Mouse (Mus musculus): ENCODE data around the gene Fmo2. TPM values are rescaled to one million over a fixed set of nuclear protein-coding genes. Genes with fewer than 3 reads are reported as not detected.
A peak's percentile ranks its signal among the peaks of the same experiment; 100 is the strongest.

Fmo2 gene
- polyA plus RNA-seq, 1 experiment: 2.0 TPM

DNA sequence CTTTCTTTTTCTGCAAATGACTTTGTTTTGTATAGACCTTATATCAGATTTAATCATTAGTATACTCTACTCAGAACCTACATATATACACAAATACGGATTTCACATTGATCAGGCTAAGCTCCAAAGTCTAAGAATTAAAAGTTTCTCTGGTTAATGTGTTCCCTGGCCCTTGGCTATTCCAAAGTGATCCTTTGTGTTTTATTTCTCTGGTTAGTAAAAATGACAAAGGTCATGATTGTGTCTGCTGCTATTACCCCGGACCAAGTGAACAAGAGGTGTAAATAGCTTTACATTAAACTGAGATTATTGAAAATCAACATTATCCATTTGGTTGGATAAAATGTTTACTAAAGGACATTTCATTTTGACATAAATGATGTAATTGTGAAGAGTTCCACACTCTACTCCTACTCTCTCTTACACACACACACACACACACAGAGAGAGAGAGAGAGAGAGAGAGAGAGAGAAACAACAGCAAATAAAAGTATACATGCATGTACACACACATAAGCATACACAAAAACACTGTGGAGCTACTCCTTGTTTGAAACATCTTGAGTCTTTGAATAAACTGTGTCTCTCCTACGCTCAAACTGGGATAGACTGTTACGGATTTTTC is 16.5 kb upstream of the Fmo2 start:
- Histone ChIP-seq H3K27ac (ENCODE audit: insufficient read depth, low read length) (no peak overlapping the region), H3K4me3 (replicated peaks; ENCODE audit: insufficient read depth, low read depth, low read length) (no peak overlapping the region), H3K4me1 (ENCODE audit: control insufficient read depth, insufficient read depth, low read length) (no peaks in the 10 kb centered on the region), H3K27me3 (ENCODE audit: control insufficient read depth, insufficient read depth, low read length) (no peaks in the 10 kb centered on the region)
- no peak for DNase-seq
- no peak for TF ChIP-seq CTCF (IDR thresholded peaks at IDR 0.05; ENCODE audit: borderline replicate concordance, insufficient read depth, low read depth, low read length)
- WGBS: 90% methylated on average over 4 of the region's 4 CpGs

DNA sequence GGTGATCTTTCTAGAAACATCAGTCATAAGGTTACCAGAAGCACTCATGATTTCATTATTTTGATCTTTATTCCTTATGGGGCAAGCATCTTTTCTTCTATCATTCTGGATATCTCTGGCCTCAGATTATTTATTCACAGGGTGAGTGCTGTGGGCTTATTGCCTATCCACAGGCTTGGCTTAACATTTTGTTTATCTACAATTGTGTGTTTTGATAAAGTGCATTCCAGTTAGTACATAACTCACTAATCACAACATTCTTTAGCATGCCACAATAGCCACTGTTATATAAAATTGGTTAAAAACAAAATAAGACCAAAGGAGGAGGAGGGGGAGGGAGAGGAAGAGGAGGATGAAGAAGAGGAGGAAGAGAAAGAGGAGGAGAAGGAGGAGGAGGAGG is 13.6 kb upstream of the Fmo2 start:
- no peaks in the 10 kb centered on the region for H3K27me3 ChIP-seq (ENCODE audit: control insufficient read depth, insufficient read depth, low read length)
- no peak overlapping the region for H3K4me3 ChIP-seq (replicated peaks; ENCODE audit: insufficient read depth, low read depth, low read length)
- no peak overlapping the region for H3K27ac ChIP-seq (ENCODE audit: insufficient read depth, low read length)
- no peaks in the 10 kb centered on the region for H3K4me1 ChIP-seq (ENCODE audit: control insufficient read depth, insufficient read depth, low read length)
- DNase-seq: no peak
- TF ChIP-seq POLR2A (IDR thresholded peaks at IDR 0.05; ENCODE audit: borderline replicate concordance, insufficient read depth, low read length) (no peak), CTCF (IDR thresholded peaks at IDR 0.05; ENCODE audit: borderline replicate concordance, insufficient read depth, low read depth, low read length) (no peak)

DNA sequence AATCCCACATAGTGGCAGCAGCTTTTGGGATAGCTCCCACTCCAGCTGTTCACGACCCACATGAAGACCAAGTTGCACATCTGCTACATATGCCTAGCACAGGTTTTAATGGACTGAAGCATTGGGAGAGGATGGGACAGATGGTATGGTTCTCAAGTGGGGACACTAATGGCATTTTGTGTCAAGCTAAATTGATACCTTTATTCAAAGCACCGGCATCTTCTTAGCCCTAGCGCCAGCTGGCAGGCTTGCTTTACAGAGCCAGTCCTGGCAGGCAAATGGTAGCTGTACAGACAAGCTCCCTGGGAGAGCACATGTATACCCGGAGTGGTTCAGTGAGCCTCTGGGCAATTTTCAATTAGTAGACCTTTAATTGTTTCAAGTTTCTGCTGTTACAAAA is 3.4 kb upstream of the Fmo2 start:
- 24% methylated on average over 4 of the region's 4 CpGs for WGBS
- Histone ChIP-seq H3K4me3 (replicated peaks; ENCODE audit: insufficient read depth, low read depth, low read length) (no peak overlapping the region), H3K27me3 (ENCODE audit: control insufficient read depth, insufficient read depth, low read length) (no peaks in the 10 kb centered on the region), H3K4me1 (ENCODE audit: control insufficient read depth, insufficient read depth, low read length) (no peaks in the 10 kb centered on the region), H3K27ac (ENCODE audit: insufficient read depth, low read length) (no peak overlapping the region)
- DNase-seq: no peak
- TF ChIP-seq CTCF (IDR thresholded peaks at IDR 0.05; ENCODE audit: borderline replicate concordance, insufficient read depth, low read depth, low read length): no peak
- TF ChIP-seq POLR2A (IDR thresholded peaks at IDR 0.05; ENCODE audit: borderline replicate concordance, insufficient read depth, low read length): no peak

DNA sequence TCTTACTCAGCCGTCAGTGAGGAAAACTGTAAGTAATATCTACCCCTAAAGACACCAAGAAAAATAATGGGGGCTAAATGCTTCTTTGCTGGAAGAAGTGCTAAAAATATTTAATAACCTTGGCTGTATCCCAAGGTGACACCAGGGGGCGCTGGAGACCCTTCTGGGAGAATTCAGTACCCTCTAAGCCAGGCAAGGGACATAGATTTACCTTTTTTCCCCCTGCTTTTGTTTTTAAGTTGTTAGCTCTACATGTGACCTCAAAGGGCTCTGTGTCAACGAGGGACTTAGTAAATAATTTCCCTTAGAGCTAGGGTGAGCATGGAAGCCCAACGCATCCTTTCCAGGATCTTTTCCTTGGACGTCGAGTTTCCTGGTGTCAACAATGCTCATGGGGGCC is 2.6 kb downstream of the Fmo2 start:
- H3K27ac ChIP-seq (ENCODE audit: insufficient read depth, low read length): no peak overlapping the region
- H3K27me3 ChIP-seq (ENCODE audit: control insufficient read depth, insufficient read depth, low read length): no peaks in the 10 kb centered on the region
- WGBS: 48% methylated on average over 6 of the region's 6 CpGs
- H3K4me3 ChIP-seq (replicated peaks; ENCODE audit: insufficient read depth, low read depth, low read length): no peak overlapping the region
- TF ChIP-seq POLR2A (IDR thresholded peaks at IDR 0.05; ENCODE audit: borderline replicate concordance, insufficient read depth, low read length) (no peak), CTCF (IDR thresholded peaks at IDR 0.05; ENCODE audit: borderline replicate concordance, insufficient read depth, low read depth, low read length) (peak; percentile 33; the same call in 1 of the 2 replicates)
- DNase-seq: peak in 1 of 2 experiments; percentile 19
- H3K4me1 ChIP-seq (ENCODE audit: control insufficient read depth, insufficient read depth, low read length): no peaks in the 10 kb centered on the region

DNA sequence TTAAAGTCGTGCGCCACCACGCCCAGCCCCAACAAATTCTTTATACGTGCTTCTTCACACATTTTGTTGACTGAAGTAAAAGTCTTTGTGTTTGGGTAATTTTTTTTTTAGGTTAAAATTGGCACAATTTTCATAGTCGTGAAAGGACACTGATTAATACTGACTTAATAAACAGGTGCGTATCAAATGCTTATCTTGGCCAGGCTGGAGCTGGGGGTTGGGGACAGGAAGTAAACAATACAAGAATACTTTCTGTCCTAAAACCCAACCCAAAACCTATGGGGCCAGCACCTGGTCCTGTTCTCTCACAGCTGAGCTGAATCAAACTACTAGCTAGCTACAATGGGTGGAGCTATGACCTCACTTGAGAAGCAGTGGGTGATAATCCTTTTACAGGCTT is 5.5 kb downstream of the Fmo2 start:
- WGBS: 90% methylated on average over 6 of the region's 6 CpGs
- Histone ChIP-seq H3K27ac (ENCODE audit: insufficient read depth, low read length) (no peak overlapping the region), H3K4me1 (ENCODE audit: control insufficient read depth, insufficient read depth, low read length) (no peaks in the 10 kb centered on the region), H3K27me3 (ENCODE audit: control insufficient read depth, insufficient read depth, low read length) (no peaks in the 10 kb centered on the region), H3K4me3 (replicated peaks; ENCODE audit: insufficient read depth, low read depth, low read length) (no peak overlapping the region)
- TF ChIP-seq POLR2A (IDR thresholded peaks at IDR 0.05; ENCODE audit: borderline replicate concordance, insufficient read depth, low read length) (no peak), CTCF (IDR thresholded peaks at IDR 0.05; ENCODE audit: borderline replicate concordance, insufficient read depth, low read depth, low read length) (no peak)
- DNase-seq: no peak

DNA sequence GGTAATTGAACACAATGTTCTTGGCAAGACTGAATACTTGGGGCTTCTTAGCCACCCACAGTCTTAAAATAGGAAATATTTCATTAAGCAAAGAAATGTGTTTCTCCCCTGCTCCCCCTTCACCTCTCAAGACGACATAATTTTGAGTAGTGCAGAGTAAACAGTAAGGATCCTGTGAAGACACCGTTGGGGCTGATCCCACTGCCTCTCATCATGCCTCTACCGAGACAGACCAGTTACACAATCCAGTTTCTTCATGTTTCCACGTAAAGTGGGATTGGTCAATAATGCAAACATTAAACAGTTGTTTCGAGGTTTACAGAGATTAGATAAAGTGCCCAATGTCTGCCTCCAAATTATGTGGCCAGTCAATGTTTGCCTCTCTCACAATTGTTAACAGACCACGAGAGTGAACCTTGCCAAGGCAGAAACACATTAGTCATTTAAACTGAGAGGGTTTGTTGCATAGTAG is 6.5 kb downstream of the Fmo2 start:
- TF ChIP-seq CTCF (IDR thresholded peaks at IDR 0.05; ENCODE audit: borderline replicate concordance, insufficient read depth, low read depth, low read length): no peak
- TF ChIP-seq POLR2A (IDR thresholded peaks at IDR 0.05; ENCODE audit: borderline replicate concordance, insufficient read depth, low read length): no peak
- Histone ChIP-seq H3K4me1 (ENCODE audit: control insufficient read depth, insufficient read depth, low read length) (no peaks in the 10 kb centered on the region), H3K27me3 (ENCODE audit: control insufficient read depth, insufficient read depth, low read length) (no peaks in the 10 kb centered on the region), H3K4me3 (replicated peaks; ENCODE audit: insufficient read depth, low read depth, low read length) (no peak overlapping the region), H3K27ac (ENCODE audit: insufficient read depth, low read length) (no peak overlapping the region)
- no peak for DNase-seq
- WGBS: 80% methylated on average over 6 of the region's 6 CpGs

DNA sequence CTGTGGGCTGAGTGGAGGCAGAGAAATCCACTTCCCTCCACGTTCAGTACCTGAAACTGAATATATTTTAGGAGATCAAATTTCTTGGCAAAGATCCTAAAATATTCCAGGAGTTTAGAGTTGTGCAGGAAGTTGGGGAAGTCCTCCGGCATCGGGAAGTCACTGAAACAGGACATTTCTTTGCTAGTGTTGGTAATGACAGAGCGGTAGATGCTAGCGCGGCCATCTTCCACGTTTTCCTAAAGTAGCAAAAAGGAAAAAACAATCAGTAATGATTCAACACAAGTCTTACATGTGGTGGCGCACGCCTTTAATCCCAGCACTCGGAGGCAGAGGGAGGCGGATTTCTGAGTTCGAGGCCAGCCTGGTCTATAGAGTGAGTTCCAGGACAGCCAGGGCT is 9.9 kb downstream of the Fmo2 start:
- no peaks in the 10 kb centered on the region for H3K4me1 ChIP-seq (ENCODE audit: control insufficient read depth, insufficient read depth, low read length)
- no peaks in the 10 kb centered on the region for H3K27me3 ChIP-seq (ENCODE audit: control insufficient read depth, insufficient read depth, low read length)
- WGBS: 91% methylated on average over 12 of the region's 12 CpGs
- TF ChIP-seq CTCF (IDR thresholded peaks at IDR 0.05; ENCODE audit: borderline replicate concordance, insufficient read depth, low read depth, low read length) (no peak), POLR2A (IDR thresholded peaks at IDR 0.05; ENCODE audit: borderline replicate concordance, insufficient read depth, low read length) (no peak)
- DNase-seq: no peak
- H3K4me3 ChIP-seq (replicated peaks; ENCODE audit: insufficient read depth, low read depth, low read length): no peak overlapping the region
- no peak overlapping the region for H3K27ac ChIP-seq (ENCODE audit: insufficient read depth, low read length)

DNA sequence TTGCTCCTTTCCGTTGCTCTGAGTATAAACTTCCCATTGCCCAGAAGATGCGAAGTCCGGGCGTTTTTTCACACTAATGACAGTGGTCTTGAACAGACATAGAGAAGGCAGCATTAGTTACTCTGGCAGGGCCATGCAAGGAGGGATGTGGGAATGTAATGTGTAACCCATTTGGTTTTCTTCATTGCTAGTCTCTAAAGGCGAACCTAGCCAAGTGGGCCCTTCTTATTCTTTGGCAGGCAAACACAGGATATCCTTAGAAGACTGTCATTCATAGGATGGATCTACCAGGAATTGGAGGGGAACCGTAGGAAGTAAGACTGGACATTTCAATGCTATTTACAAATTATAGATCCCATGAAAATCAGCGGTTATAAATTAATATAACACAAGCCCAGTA is 10.9 kb downstream of the Fmo2 start:
- WGBS: 93% methylated on average over 7 of the region's 7 CpGs
- TF ChIP-seq POLR2A (IDR thresholded peaks at IDR 0.05; ENCODE audit: borderline replicate concordance, insufficient read depth, low read length): no peak
- no peak for TF ChIP-seq CTCF (IDR thresholded peaks at IDR 0.05; ENCODE audit: borderline replicate concordance, insufficient read depth, low read depth, low read length)
- Histone ChIP-seq H3K4me3 (replicated peaks; ENCODE audit: insufficient read depth, low read depth, low read length) (no peak overlapping the region), H3K27me3 (ENCODE audit: control insufficient read depth, insufficient read depth, low read length) (no peaks in the 10 kb centered on the region), H3K27ac (ENCODE audit: insufficient read depth, low read length) (no peak overlapping the region), H3K4me1 (ENCODE audit: control insufficient read depth, insufficient read depth, low read length) (no peaks in the 10 kb centered on the region)
- DNase-seq: no peak
